Mouse (Mus musculus): ENCODE results near the gene Srarp. TPM values are rescaled to one million over a fixed set of nuclear protein-coding genes. Genes with fewer than 3 reads are reported as not detected.

The Srarp gene
- polyA plus RNA-seq, 1 experiment = 14.2 TPM

- no peak for TF ChIP-seq CTCF (IDR thresholded peaks at IDR 0.05; ENCODE audit: extremely low read depth, insufficient read depth, low read length)
- TF ChIP-seq POLR2A (IDR thresholded peaks at IDR 0.05; ENCODE audit: extremely low read depth, insufficient read depth, low read length) = no peak
- Histone ChIP-seq H3K4me3 (ENCODE audit: insufficient read depth, low read length) (no peak overlapping the region), H3K4me1 (ENCODE audit: control insufficient read depth, insufficient read depth, low read length) (no peaks in the 10 kb centered on the region), H3K27ac (ENCODE audit: insufficient read depth, low read length) (no peak overlapping the region)
These were observed 32.7 kb upstream of the Srarp start for GRCm38 (mm10) chr4:141468576-141468975.

DNA sequence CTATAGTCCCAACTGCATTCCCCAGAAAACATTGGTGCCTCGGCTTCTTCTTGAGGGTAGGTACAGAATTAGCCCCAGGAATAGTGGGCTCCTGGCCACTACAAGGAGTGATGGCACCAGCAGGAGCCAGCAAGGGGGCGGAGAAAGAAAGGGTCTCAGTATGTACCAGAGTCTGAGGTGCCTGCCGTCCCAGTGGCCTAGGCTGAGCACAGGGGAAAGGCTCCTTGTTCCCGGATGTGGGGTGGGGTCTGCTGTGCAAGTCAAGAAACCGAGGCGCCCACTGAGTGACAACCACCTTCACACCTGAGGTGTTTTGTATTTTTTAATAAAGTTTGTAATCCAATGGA lies 31.6 kb upstream of the Srarp start:
- no peak for TF ChIP-seq POLR2A (IDR thresholded peaks at IDR 0.05; ENCODE audit: extremely low read depth, insufficient read depth, low read length)
- TF ChIP-seq CTCF (IDR thresholded peaks at IDR 0.05; ENCODE audit: extremely low read depth, insufficient read depth, low read length) = no peak
- no peak overlapping the region for H3K27ac ChIP-seq (ENCODE audit: insufficient read depth, low read length)
- no peak overlapping the region for H3K4me3 ChIP-seq (ENCODE audit: insufficient read depth, low read length)
- no peaks in the 10 kb centered on the region for H3K4me1 ChIP-seq (ENCODE audit: control insufficient read depth, insufficient read depth, low read length)

- TF ChIP-seq POLR2A (IDR thresholded peaks at IDR 0.05; ENCODE audit: extremely low read depth, insufficient read depth, low read length) = no peak
- TF ChIP-seq CTCF (IDR thresholded peaks at IDR 0.05; ENCODE audit: extremely low read depth, insufficient read depth, low read length) = no peak
- Histone ChIP-seq H3K27ac (ENCODE audit: insufficient read depth, low read length) (no peak overlapping the region), H3K4me1 (ENCODE audit: control insufficient read depth, insufficient read depth, low read length) (no peaks in the 10 kb centered on the region), H3K4me3 (ENCODE audit: insufficient read depth, low read length) (no peak overlapping the region)
These were observed 31.1 kb upstream of the Srarp start for GRCm38 (mm10) chr4:141466844-141467580.

- Histone ChIP-seq H3K4me3 (ENCODE audit: insufficient read depth, low read length) (no peak overlapping the region), H3K4me1 (ENCODE audit: control insufficient read depth, insufficient read depth, low read length) (peaks cover 4% of the 10 kb centered on the region), H3K27ac (ENCODE audit: insufficient read depth, low read length) (no peak overlapping the region)
- TF ChIP-seq CTCF (IDR thresholded peaks at IDR 0.05; ENCODE audit: extremely low read depth, insufficient read depth, low read length) (no peak), POLR2A (IDR thresholded peaks at IDR 0.05; ENCODE audit: extremely low read depth, insufficient read depth, low read length) (no peak)
These were observed 30.4 kb upstream of the Srarp start for GRCm38 (mm10) chr4:141466289-141466795.

DNA sequence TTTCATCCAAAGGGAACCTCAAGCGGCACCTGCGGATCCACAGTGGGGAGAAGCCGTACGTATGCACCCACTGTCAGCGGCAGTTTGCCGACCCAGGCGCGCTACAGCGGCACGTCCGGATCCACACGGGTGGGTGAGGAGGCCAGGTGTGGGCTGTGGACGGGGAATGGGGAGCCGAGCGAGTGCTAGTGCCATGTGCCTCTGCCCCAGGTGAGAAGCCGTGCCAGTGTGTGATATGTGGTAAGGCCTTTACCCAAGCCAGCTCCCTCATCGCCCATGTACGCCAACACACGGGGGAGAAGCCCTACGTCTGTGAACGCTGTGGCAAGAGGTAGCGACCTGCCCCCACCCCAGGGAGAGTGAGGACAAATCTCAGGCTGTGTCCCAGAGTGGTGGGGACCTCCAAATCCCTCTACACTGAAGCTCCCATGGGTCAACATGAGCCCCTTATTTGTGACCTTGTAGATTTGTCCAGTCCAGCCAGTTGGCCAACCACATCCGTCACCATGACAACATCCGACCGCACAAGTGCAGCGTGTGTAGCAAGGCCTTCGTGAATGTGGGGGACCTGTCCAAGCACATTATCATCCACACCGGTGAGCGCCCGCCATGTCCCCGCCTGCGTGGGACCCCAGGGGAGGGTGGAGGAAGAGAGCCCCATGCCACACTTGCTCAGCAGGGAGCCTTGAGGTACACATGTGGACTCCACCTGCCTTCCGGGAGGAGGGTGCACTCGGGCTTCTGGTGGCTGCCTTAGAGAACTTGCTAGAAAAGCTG lies 29.8 kb upstream of the Srarp start:
- Histone ChIP-seq H3K27ac (ENCODE audit: insufficient read depth, low read length) (no peak overlapping the region), H3K4me3 (ENCODE audit: insufficient read depth, low read length) (no peak overlapping the region), H3K4me1 (ENCODE audit: control insufficient read depth, insufficient read depth, low read length) (peaks cover 5% of the 10 kb centered on the region)
- TF ChIP-seq CTCF (IDR thresholded peaks at IDR 0.05; ENCODE audit: extremely low read depth, insufficient read depth, low read length) = no peak
- TF ChIP-seq POLR2A (IDR thresholded peaks at IDR 0.05; ENCODE audit: extremely low read depth, insufficient read depth, low read length) = no peak

- Histone ChIP-seq H3K27ac (ENCODE audit: insufficient read depth, low read length) (no peak overlapping the region), H3K4me1 (ENCODE audit: control insufficient read depth, insufficient read depth, low read length) (peaks cover 5% of the 10 kb centered on the region), H3K4me3 (ENCODE audit: insufficient read depth, low read length) (no peak overlapping the region)
- TF ChIP-seq POLR2A (IDR thresholded peaks at IDR 0.05; ENCODE audit: extremely low read depth, insufficient read depth, low read length) (no peak), CTCF (IDR thresholded peaks at IDR 0.05; ENCODE audit: extremely low read depth, insufficient read depth, low read length) (no peak)
These were observed 28.8 kb upstream of the Srarp start for GRCm38 (mm10) chr4:141464722-141465121.

DNA sequence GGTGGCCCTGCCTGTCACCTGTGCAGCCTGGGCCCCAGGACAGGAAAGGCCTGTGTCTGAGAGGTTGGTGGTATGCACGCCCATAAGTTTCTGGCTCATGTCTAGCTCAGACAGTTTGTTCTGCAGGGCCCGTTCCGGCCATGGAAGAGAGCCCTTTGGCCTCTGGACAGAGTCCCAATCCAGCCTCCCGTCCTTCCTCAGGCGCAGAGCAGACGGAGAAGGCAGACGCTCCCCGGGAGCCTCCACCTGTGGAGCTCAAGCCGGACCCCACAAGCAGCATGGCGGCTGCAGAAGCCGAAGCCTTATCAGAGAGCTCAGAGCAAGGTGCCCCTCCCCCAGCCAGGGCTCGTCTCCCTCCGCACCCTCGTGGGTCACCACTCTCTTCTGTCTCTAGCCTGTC lies 27.6 kb upstream of the Srarp start:
- TF ChIP-seq POLR2A (IDR thresholded peaks at IDR 0.05; ENCODE audit: extremely low read depth, insufficient read depth, low read length) = no peak
- TF ChIP-seq CTCF (IDR thresholded peaks at IDR 0.05; ENCODE audit: extremely low read depth, insufficient read depth, low read length) = no peak
- Histone ChIP-seq H3K4me3 (ENCODE audit: insufficient read depth, low read length) (no peak overlapping the region), H3K4me1 (ENCODE audit: control insufficient read depth, insufficient read depth, low read length) (peaks cover 5% of the 10 kb centered on the region), H3K27ac (ENCODE audit: insufficient read depth, low read length) (no peak overlapping the region)

DNA sequence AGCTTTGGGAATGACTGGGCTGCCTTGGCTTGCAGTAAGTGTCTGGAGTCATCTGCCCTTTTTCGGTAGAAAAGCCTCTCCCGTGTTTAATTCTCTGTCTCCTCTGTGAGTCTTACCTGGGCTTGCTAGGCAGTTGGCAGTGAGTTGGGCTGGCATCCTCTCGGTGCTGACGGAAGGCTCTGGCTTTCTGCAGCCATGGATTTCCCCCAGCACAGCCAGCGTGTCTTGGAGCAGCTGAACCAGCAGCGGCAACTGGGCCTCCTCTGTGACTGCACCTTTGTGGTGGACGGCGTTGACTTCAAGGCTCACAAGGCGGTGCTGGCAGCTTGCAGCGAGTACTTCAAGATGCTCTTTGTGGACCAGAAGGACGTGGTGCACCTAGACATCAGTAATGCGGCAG lies 25.7 kb upstream of the Srarp start:
- Histone ChIP-seq H3K27ac (ENCODE audit: insufficient read depth, low read length) (no peak overlapping the region), H3K4me1 (ENCODE audit: control insufficient read depth, insufficient read depth, low read length) (peaks cover 5% of the 10 kb centered on the region), H3K4me3 (ENCODE audit: insufficient read depth, low read length) (no peak overlapping the region)
- TF ChIP-seq POLR2A (IDR thresholded peaks at IDR 0.05; ENCODE audit: extremely low read depth, insufficient read depth, low read length) (no peak), CTCF (IDR thresholded peaks at IDR 0.05; ENCODE audit: extremely low read depth, insufficient read depth, low read length) (no peak)

DNA sequence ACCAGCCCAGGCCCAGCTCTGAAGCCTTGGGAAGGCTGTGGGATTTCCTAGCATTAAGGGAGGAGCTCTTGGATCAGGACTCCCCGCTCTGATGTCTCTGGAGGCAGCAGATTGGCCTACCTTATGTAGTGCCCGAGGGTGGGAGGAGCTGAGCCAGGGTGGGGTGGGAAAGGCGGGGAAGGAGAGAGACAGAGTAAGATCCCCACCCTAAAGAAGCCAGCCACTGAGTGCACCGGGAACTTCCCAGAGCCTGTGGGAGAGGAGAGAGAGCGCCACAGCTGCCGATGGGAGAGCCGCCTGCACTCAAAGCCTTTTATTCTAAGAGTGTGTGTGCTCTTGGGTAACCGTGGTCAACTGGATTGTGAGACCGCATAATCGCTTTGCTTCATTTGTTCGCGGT lies 25.2 kb upstream of the Srarp start:
- no peak overlapping the region for H3K27ac ChIP-seq (ENCODE audit: insufficient read depth, low read length)
- TF ChIP-seq POLR2A (IDR thresholded peaks at IDR 0.05; ENCODE audit: extremely low read depth, insufficient read depth, low read length) (no peak), CTCF (IDR thresholded peaks at IDR 0.05; ENCODE audit: extremely low read depth, insufficient read depth, low read length) (no peak)
- H3K4me3 ChIP-seq (ENCODE audit: insufficient read depth, low read length) = no peak overlapping the region
- peaks cover 5% of the 10 kb centered on the region for H3K4me1 ChIP-seq (ENCODE audit: control insufficient read depth, insufficient read depth, low read length)

- no peak for TF ChIP-seq CTCF (IDR thresholded peaks at IDR 0.05; ENCODE audit: extremely low read depth, insufficient read depth, low read length)
- TF ChIP-seq POLR2A (IDR thresholded peaks at IDR 0.05; ENCODE audit: extremely low read depth, insufficient read depth, low read length) = no peak
- H3K27ac ChIP-seq (ENCODE audit: insufficient read depth, low read length) = no peak overlapping the region
- H3K4me1 ChIP-seq (ENCODE audit: control insufficient read depth, insufficient read depth, low read length) = peaks cover 5% of the 10 kb centered on the region
- no peak overlapping the region for H3K4me3 ChIP-seq (ENCODE audit: insufficient read depth, low read length)
These were observed 24.6 kb upstream of the Srarp start for GRCm38 (mm10) chr4:141460481-141460880.

Data from cortical plate, adult 2 months (tissue).